Mouse (Mus musculus) thymus, postnatal 10 days (tissue): ENCODE measurements around the gene Prkce.
"Not testable (repeated sequence)": the region's sequence is repeated elsewhere in the genome, so short reads cannot be mapped to it uniquely, and the experiment has no call there.

Source experiments
- DNase-seq, 2 experiments: peaks; one replicate each; pipeline ENCODE4 v3.0.0; 2021; ENCODE audit warnings: low spot score in 2 of 2

Prkce gene

GRCm38 (mm10) chr17:86477401-86477800 is 309.8 kb downstream of the Prkce start:
- not testable (repeated sequence) for DNase-seq

- no peak for DNase-seq
Measured at GRCm38 (mm10) chr17:86479406-86479805, 311.8 kb downstream of the Prkce start.

GRCm38 (mm10) chr17:86482675-86483074 is 315.1 kb downstream of the Prkce start:
- no peak for DNase-seq

- peak; percentile 25 to 70 for DNase-seq
Measured at GRCm38 (mm10) chr17:86484087-86484737, 316.6 kb downstream of the Prkce start.

GRCm38 (mm10) chr17:86486657-86487056 is 319.1 kb downstream of the Prkce start:
- DNase-seq, result no peak

GRCm38 (mm10) chr17:86487450-86487849 is 319.9 kb downstream of the Prkce start:
- no peak for DNase-seq

- no peak for DNase-seq
Measured at GRCm38 (mm10) chr17:86489827-86490226, 322.2 kb downstream of the Prkce start.

GRCm38 (mm10) chr17:86492376-86492775 is 324.8 kb downstream of the Prkce start:
- DNase-seq, result no peak

- no peak for DNase-seq
Measured at GRCm38 (mm10) chr17:86493891-86494420, 326.4 kb downstream of the Prkce start.

- no peak for DNase-seq
Measured at GRCm38 (mm10) chr17:86494494-86494893, 326.9 kb downstream of the Prkce start.

GRCm38 (mm10) chr17:86494895-86495294 is 327.3 kb downstream of the Prkce start:
- DNase-seq, result no peak

- peak in 1 of 2 experiments; percentile 32 for DNase-seq
Measured at GRCm38 (mm10) chr17:86496123-86496771, 328.7 kb downstream of the Prkce start.

GRCm38 (mm10) chr17:86497302-86497701 is 329.7 kb downstream of the Prkce start:
- no peak for DNase-seq

- DNase-seq, result no peak
Measured at GRCm38 (mm10) chr17:86499359-86500045, 331.9 kb downstream of the Prkce start.

GRCm38 (mm10) chr17:86501393-86501792 is 333.8 kb downstream of the Prkce start:
- no peak for DNase-seq

GRCm38 (mm10) chr17:86503208-86503897 is 335.8 kb downstream of the Prkce start:
- DNase-seq, result no peak

- no peak for DNase-seq
Measured at GRCm38 (mm10) chr17:86505183-86505631, 337.6 kb downstream of the Prkce start, which contains the start of gene Gm10309. Gm10309 (minus strand) TSS chr17:86505232.

GRCm38 (mm10) chr17:86506881-86507280 is 339.3 kb downstream of the Prkce start:
- no peak for DNase-seq

GRCm38 (mm10) chr17:86507342-86508211 is 340.0 kb downstream of the Prkce start:
- no peak for DNase-seq

GRCm38 (mm10) chr17:86508212-86508490 is 340.6 kb downstream of the Prkce start:
- no peak for DNase-seq

- DNase-seq, result no peak
Measured at GRCm38 (mm10) chr17:86509871-86510270, 342.3 kb downstream of the Prkce start.
